Mouse (Mus musculus): Measurements from ENCODE around the gene Txnrd2. TPM values are rescaled to one million over a fixed set of nuclear protein-coding genes. Genes with fewer than 3 reads are reported as not detected.

Gene Txnrd2
- total and polyA plus RNA-seq, 3 experiments, result 14.6 to 24.1 (median 22.0) TPM

GRCm38 (mm10) chr16:18498558-18498990, 72.4 kb downstream of the Txnrd2 start, which contains the start of the genes Gnb1l and Rtl10:
TSS of gene Gnb1l (plus strand) at chr16:18498713.
TSS of gene Rtl10 (plus strand) at chr16:18498901.
- Histone ChIP-seq H3K79me2 (replicated peaks; ENCODE audit: control insufficient read depth, extremely low read depth, insufficient read depth, poor library complexity, severe bottlenecking) (peaks cover 12% of the 10 kb centered on the region), H3K9ac (ENCODE audit: insufficient read depth, low read depth) (peak within 1 kb of the TSS; percentile 88), H3K36me3 (replicated peaks in 1 of 2; ENCODE audit: control insufficient read depth in 1 of 2, insufficient read depth in 1 of 2, low read length in 1 of 2) (peaks cover 15 to 31% of the 10 kb centered on the region in 2 experiments), H3K4me3 (replicated peaks in 1 of 3; ENCODE audit: low read depth in 2 of 3, low read length in 2 of 3, poor library complexity in 1 of 3) (peak within 1 kb of the TSS; percentile 82 to 91 (median 87)), H3K27me3 (replicated peaks) (no peaks in the 10 kb centered on the region), H3K4me2 (ENCODE audit: insufficient read depth, low read depth, poor library complexity, severe bottlenecking) (peak within 1 kb of the TSS; percentile 64), H3K27ac (ENCODE audit: insufficient read depth, low read depth) (peak within 1 kb of the TSS; percentile 73), H3K4me1 (ENCODE audit: control insufficient read depth in 1 of 2, insufficient read depth in 2 of 2) (peaks cover 9 to 37% of the 10 kb centered on the region in 2 experiments), H3K9me3 (replicated peaks; ENCODE audit: low read length) (no peaks in the 10 kb centered on the region)
- dilution Hi-C loops (cut with MboI; ENCODE audit: extremely low pct_ligation_motif_present, extremely low pct_unique_long_range_greater_than_20kb, low sequenced_read_pairs), result no loop called here
- DNase-seq (ENCODE audit: extremely low read depth), result peak; percentile 97
- TF ChIP-seq EP300 (IDR thresholded peaks at IDR 0.05; ENCODE audit: low read length) (no peak), MXI1 (IDR thresholded peaks at IDR 0.05; ENCODE audit: low read depth, low read length) (peak; percentile 91), MYC (IDR thresholded peaks at IDR 0.05; ENCODE audit: low read depth, low read length) (peak; percentile 69), USF1 (IDR thresholded peaks at IDR 0.05; ENCODE audit: low read depth, low read length) (no peak; the same call in 1 of the 2 replicates), MEF2A (IDR thresholded peaks at IDR 0.05; ENCODE audit: borderline replicate concordance, low read depth, low read length) (peak; percentile 39), JUND (conservative IDR thresholded peaks at IDR 0.05; ENCODE audit: low read depth, low read length) (no peak), NELFE (IDR thresholded peaks at IDR 0.05; ENCODE audit: low read depth, low read length) (peak; percentile 95), ETS1 (conservative IDR thresholded peaks at IDR 0.05; ENCODE audit: low read depth, low read length) (no peak), CTCF (conservative IDR thresholded peaks at IDR 0.05 in 1 of 2, IDR thresholded peaks at IDR 0.05 in 1 of 2; ENCODE audit: low read depth in 2 of 2, low read length in 2 of 2) (no peak), SIN3A (IDR thresholded peaks at IDR 0.05; ENCODE audit: low read length) (peak; percentile 45), GABPA (IDR thresholded peaks at IDR 0.05; ENCODE audit: insufficient replicate concordance, low read depth, low read length) (no peak), MAZ (IDR thresholded peaks at IDR 0.05; ENCODE audit: low read depth, low read length) (no peak; the same call in 1 of the 2 replicates), CHD2 (IDR thresholded peaks at IDR 0.05; ENCODE audit: low read length) (no peak), MAX (IDR thresholded peaks at IDR 0.05; ENCODE audit: low read length) (peak; percentile 55; the same call in 1 of the 2 replicates), ZMIZ1 (IDR thresholded peaks at IDR 0.05; ENCODE audit: low read depth, low read length) (peak; percentile 79), PAX5 (IDR thresholded peaks at IDR 0.05; ENCODE audit: low read length) (no peak), ELF1 (IDR thresholded peaks at IDR 0.05; ENCODE audit: low read depth, low read length) (peak; percentile 44; the same call in 1 of the 2 replicates), SMC3 (IDR thresholded peaks at IDR 0.05; ENCODE audit: low read depth, low read length) (no peak; the same call in 1 of the 2 replicates), ZKSCAN1 (IDR thresholded peaks at IDR 0.05; ENCODE audit: borderline replicate concordance, low read depth, low read length) (no peak), TCF12 (IDR thresholded peaks at IDR 0.05; ENCODE audit: low read depth, low read length) (peak; percentile 92), UBTF (IDR thresholded peaks at IDR 0.05; ENCODE audit: low read depth, low read length) (peak; percentile 34; the same call in 1 of the 2 replicates), ZNF384 (IDR thresholded peaks at IDR 0.05; ENCODE audit: low read depth, low read length) (no peak), POLR2AphosphoS2 (IDR thresholded peaks at IDR 0.05; ENCODE audit: low read depth, low read length) (peak; percentile 84; the same call in 1 of the 2 replicates), POLR2A (IDR thresholded peaks at IDR 0.05; ENCODE audit: low read depth, low read length) (peak; percentile 97), E2F4 (IDR thresholded peaks at IDR 0.05; ENCODE audit: insufficient replicate concordance, low read depth, low read length) (peak; percentile 58; the same call in 1 of the 2 replicates), RAD21 (IDR thresholded peaks at IDR 0.05; ENCODE audit: low read depth, low read length) (no peak; the same call in 1 of the 2 replicates), BHLHE40 (IDR thresholded peaks at IDR 0.05; ENCODE audit: low read depth, low read length) (peak; percentile 82), NRF1 (IDR thresholded peaks at IDR 0.05; ENCODE audit: low read depth, low read length) (peak; percentile 95), KAT2A (IDR thresholded peaks at IDR 0.05; ENCODE audit: insufficient replicate concordance, low read length) (peak; percentile 79; the same call in 1 of the 2 replicates), HCFC1 (IDR thresholded peaks at IDR 0.05; ENCODE audit: low read depth, low read length) (peak; percentile 80)
- in situ Hi-C loops (cut with MboI; ENCODE audit: low pct_ligation_motif_present, low pct_unique_long_range_greater_than_20kb, low sequenced_read_pairs), result no loop called here
